Mouse (Mus musculus): ENCODE results near the gene Grb2. TPM values are rescaled to one million over a fixed set of nuclear protein-coding genes. Genes with fewer than 3 reads are reported as not detected.

Grb2 gene
- polyA plus RNA-seq, 1 experiment from 2014 or later, result 52.5 TPM

DNA sequence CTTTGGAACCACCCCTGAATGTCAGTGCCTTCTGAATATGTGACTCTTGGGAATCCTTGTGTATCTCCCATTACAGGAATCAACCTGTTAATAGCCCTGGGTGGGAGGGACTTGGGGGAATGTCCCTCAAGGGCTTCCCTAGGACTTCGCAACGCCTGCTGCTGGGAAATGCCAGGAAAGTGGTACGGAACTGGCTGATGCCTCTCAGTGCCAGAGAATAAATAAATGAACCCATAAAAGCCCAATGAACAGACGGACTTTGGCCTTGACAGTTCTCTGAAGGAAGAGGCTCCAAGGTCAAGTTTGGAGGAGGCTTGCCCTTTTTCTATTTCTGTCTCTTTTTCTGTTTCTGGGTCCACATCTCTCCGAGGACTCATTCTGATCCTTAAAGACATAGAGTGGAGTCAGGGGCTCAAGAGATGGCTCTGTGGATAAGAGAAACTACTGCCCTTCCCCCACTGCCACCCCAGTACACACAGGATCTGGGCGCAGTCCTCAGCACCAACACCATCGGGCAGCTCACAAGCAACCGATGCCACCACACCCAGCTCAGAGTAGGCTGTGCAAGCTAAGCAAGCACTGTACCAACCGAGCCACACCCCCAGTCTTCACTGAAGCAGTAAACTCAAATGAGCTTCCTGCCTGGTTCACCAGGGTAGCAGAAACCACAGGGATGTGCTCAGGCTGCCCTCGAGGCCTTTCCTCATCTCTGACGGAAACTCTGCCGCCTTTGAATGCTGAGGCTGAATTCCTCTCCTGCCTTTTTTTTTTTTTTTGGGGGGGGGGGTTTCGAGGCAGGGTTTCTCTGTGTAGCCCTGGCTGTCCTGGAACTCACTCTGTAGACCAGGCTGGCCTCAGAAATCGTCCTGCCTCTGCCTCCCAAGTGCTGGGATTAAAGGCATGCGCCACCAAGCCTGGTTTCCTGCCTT, 8.3 kb upstream of the Grb2 start:
- Histone ChIP-seq H3K27me3 (ENCODE audit: control insufficient read depth, insufficient read depth, low read length) (no peaks in the 10 kb centered on the region), H3K4me3 (ENCODE audit: low read depth, low read length) (no peak overlapping the region)
- ATAC-seq (ENCODE audit: insufficient number of reproducible peaks, low FRiP score, low TSS enrichment, low read depth), result no peak

GRCm38 (mm10) chr11:115714491-115714890, 6.1 kb upstream of the Grb2 start:
- ATAC-seq (ENCODE audit: insufficient number of reproducible peaks, low FRiP score, low TSS enrichment, low read depth) (no peak), DNase-seq (ENCODE audit: low spot score) (peak; percentile 67)
- Histone ChIP-seq H3K27me3 (ENCODE audit: control insufficient read depth, insufficient read depth, low read length) (no peaks in the 10 kb centered on the region), H3K4me3 (ENCODE audit: low read depth, low read length) (no peak overlapping the region), H3K4me1 (ENCODE audit: control insufficient read depth, insufficient read depth, low read length) (peaks cover under 1% of the 10 kb centered on the region; the same call in 1 of the 2 replicates), H3K27ac (replicated peaks; ENCODE audit: low read depth, low read length) (no peak overlapping the region), H3K4me2 (ENCODE audit: low read depth, severe bottlenecking) (no peak overlapping the region), H3K9me3 (ENCODE audit: control insufficient read depth, low read length) (no peaks in the 10 kb centered on the region), H3K36me3 (ENCODE audit: control insufficient read depth, insufficient read depth, low read length) (no peaks in the 10 kb centered on the region), H3K9ac (ENCODE audit: low read length) (no peak overlapping the region)
- WGBS, result 11% methylated on average over 6 of the region's 7 CpGs

More for the DNA sequence above, 8.3 kb upstream of the Grb2 start:
- WGBS, result 65% methylated on average over 15 of the region's 15 CpGs
- no peak overlapping the region for H3K27ac ChIP-seq (replicated peaks; ENCODE audit: low read depth, low read length)
- no peak for DNase-seq (ENCODE audit: low spot score)
- no peak overlapping the region for H3K9ac ChIP-seq (ENCODE audit: low read length)
- H3K4me1 ChIP-seq (ENCODE audit: control insufficient read depth, insufficient read depth, low read length), result no peaks in the 10 kb centered on the region
- no peaks in the 10 kb centered on the region for H3K36me3 ChIP-seq (ENCODE audit: control insufficient read depth, insufficient read depth, low read length)
- H3K9me3 ChIP-seq (ENCODE audit: control insufficient read depth, low read length), result no peaks in the 10 kb centered on the region
- no peak overlapping the region for H3K4me2 ChIP-seq (ENCODE audit: low read depth, severe bottlenecking)

GRCm38 (mm10) chr11:115713447-115713846, 5.0 kb upstream of the Grb2 start:
- no peak overlapping the region for H3K4me2 ChIP-seq (ENCODE audit: low read depth, severe bottlenecking)
- no peaks in the 10 kb centered on the region for H3K27me3 ChIP-seq (ENCODE audit: control insufficient read depth, insufficient read depth, low read length)
- no peak for ATAC-seq (ENCODE audit: insufficient number of reproducible peaks, low FRiP score, low TSS enrichment, low read depth)
- H3K27ac ChIP-seq (replicated peaks; ENCODE audit: low read depth, low read length), result no peak overlapping the region
- H3K9ac ChIP-seq (ENCODE audit: low read length), result no peak overlapping the region
- peaks cover 2% of the 10 kb centered on the region; the same call in 1 of the 2 replicates for H3K4me1 ChIP-seq (ENCODE audit: control insufficient read depth, insufficient read depth, low read length)
- H3K9me3 ChIP-seq (ENCODE audit: control insufficient read depth, low read length), result no peaks in the 10 kb centered on the region
- H3K36me3 ChIP-seq (ENCODE audit: control insufficient read depth, insufficient read depth, low read length), result no peaks in the 10 kb centered on the region
- DNase-seq (ENCODE audit: low spot score), result no peak
- no peak overlapping the region for H3K4me3 ChIP-seq (ENCODE audit: low read depth, low read length)
- 94% methylated on average over 3 of the region's 3 CpGs for WGBS

GRCm38 (mm10) chr11:115712674-115713298, 4.4 kb upstream of the Grb2 start:
- peaks cover 2% of the 10 kb centered on the region; the same call in 1 of the 2 replicates for H3K4me1 ChIP-seq (ENCODE audit: control insufficient read depth, insufficient read depth, low read length)
- no peaks in the 10 kb centered on the region for H3K9me3 ChIP-seq (ENCODE audit: control insufficient read depth, low read length)
- H3K27me3 ChIP-seq (ENCODE audit: control insufficient read depth, insufficient read depth, low read length), result no peaks in the 10 kb centered on the region
- H3K9ac ChIP-seq (ENCODE audit: low read length), result no peak overlapping the region
- no peak overlapping the region for H3K4me2 ChIP-seq (ENCODE audit: low read depth, severe bottlenecking)
- no peaks in the 10 kb centered on the region for H3K36me3 ChIP-seq (ENCODE audit: control insufficient read depth, insufficient read depth, low read length)
- WGBS, result 85% methylated on average over 12 of the region's 12 CpGs
- DNase-seq (ENCODE audit: low spot score) (no peak), ATAC-seq (ENCODE audit: insufficient number of reproducible peaks, low FRiP score, low TSS enrichment, low read depth) (no peak)
- H3K4me3 ChIP-seq (ENCODE audit: low read depth, low read length), result no peak overlapping the region
- H3K27ac ChIP-seq (replicated peaks; ENCODE audit: low read depth, low read length), result no peak overlapping the region

- no peaks in the 10 kb centered on the region for H3K36me3 ChIP-seq (ENCODE audit: control insufficient read depth, insufficient read depth, low read length)
- no peaks in the 10 kb centered on the region for H3K27me3 ChIP-seq (ENCODE audit: control insufficient read depth, insufficient read depth, low read length)
- 64% methylated on average over 2 of the region's 2 CpGs for WGBS
- H3K4me2 ChIP-seq (ENCODE audit: low read depth, severe bottlenecking), result no peak overlapping the region
- no peak overlapping the region for H3K27ac ChIP-seq (replicated peaks; ENCODE audit: low read depth, low read length)
- peaks cover 2% of the 10 kb centered on the region; the same call in 1 of the 2 replicates for H3K4me1 ChIP-seq (ENCODE audit: control insufficient read depth, insufficient read depth, low read length)
- no peak overlapping the region for H3K4me3 ChIP-seq (ENCODE audit: low read depth, low read length)
- no peaks in the 10 kb centered on the region for H3K9me3 ChIP-seq (ENCODE audit: control insufficient read depth, low read length)
- H3K9ac ChIP-seq (ENCODE audit: low read length), result no peak overlapping the region
- ATAC-seq (ENCODE audit: insufficient number of reproducible peaks, low FRiP score, low TSS enrichment, low read depth) (no peak), DNase-seq (ENCODE audit: low spot score) (no peak)
Measured at GRCm38 (mm10) chr11:115712268-115712667, 3.9 kb upstream of the Grb2 start.

DNA sequence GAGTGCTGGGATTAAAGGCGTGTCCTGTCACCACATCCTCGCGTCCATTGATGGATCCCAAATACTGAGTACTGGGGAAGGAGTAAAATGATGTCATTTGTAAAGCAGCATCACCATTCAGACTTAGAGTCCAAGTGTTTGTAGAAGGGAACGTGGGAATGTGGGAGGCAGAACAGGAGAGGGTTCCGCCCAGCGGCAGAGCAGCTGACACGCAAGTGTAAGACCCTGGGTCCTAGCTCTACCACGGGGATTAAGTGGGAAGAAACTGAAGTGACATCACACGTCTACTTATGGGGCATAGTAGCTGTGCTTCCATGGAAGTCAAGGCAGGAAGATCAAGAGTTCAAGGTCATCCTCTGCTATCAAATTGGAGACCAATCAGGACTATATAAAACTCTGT, 2.7 kb upstream of the Grb2 start:
- Histone ChIP-seq H3K4me2 (ENCODE audit: low read depth, severe bottlenecking) (no peak overlapping the region), H3K4me3 (ENCODE audit: low read depth, low read length) (no peak overlapping the region), H3K4me1 (ENCODE audit: control insufficient read depth, insufficient read depth, low read length) (peaks cover 10% of the 10 kb centered on the region), H3K36me3 (ENCODE audit: control insufficient read depth, insufficient read depth, low read length) (no peaks in the 10 kb centered on the region), H3K9me3 (ENCODE audit: control insufficient read depth, low read length) (no peaks in the 10 kb centered on the region), H3K27ac (replicated peaks; ENCODE audit: low read depth, low read length) (no peak overlapping the region), H3K9ac (ENCODE audit: low read length) (no peak overlapping the region), H3K27me3 (ENCODE audit: control insufficient read depth, insufficient read depth, low read length) (no peaks in the 10 kb centered on the region)
- WGBS, result 84% methylated on average over 9 of the region's 9 CpGs
- no peak for ATAC-seq (ENCODE audit: insufficient number of reproducible peaks, low FRiP score, low TSS enrichment, low read depth)
- DNase-seq (ENCODE audit: low spot score), result no peak

DNA sequence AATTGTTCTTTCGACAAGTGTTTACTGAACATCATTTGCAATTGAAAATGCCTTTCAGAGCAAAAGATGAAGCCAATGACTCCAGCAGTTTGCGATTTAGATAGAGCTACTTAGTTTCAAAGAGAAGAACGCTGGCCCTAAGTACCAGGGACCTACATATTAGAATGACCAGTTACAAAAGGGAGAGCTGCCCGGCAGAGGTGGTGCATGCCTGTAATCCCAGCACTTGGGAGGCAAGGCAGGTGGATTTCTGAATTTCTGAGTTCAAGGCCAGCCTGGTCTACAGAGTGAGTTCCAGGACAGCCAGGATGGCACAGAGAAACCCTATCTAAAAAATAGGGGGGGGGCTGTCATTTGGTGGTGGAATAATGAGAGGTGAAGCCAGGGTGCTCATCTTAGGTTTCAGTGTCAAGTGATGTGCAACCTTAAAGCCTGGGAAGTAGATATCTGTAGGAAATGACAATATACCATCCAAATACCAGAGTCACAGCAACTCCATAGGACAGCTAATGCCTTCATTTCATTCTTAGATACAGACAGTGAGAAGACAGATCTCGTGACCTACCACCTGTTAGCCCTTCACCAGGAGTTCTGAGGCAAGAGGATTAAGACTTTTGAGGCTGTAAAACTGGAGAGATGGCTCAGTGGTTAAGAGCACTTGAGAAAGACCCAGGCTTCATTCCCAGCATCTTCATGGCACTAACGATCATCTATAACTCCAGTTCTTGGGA, 1.6 kb upstream of the Grb2 start:
- DNase-seq (ENCODE audit: low spot score), result no peak
- H3K9ac ChIP-seq (ENCODE audit: low read length), result no peak overlapping the region
- no peak for ATAC-seq (ENCODE audit: insufficient number of reproducible peaks, low FRiP score, low TSS enrichment, low read depth)
- H3K27ac ChIP-seq (replicated peaks; ENCODE audit: low read depth, low read length), result no peak overlapping the region
- no peaks in the 10 kb centered on the region for H3K9me3 ChIP-seq (ENCODE audit: control insufficient read depth, low read length)
- no peak overlapping the region; the same call in 1 of the 2 replicates for H3K4me3 ChIP-seq (ENCODE audit: low read depth, low read length)
- peak overlapping the region; percentile 80; the same call in 1 of the 2 replicates for H3K4me2 ChIP-seq (ENCODE audit: low read depth, severe bottlenecking)
- whole genome bisulfite sequencing, result 54% methylated on average over 6 of the region's 6 CpGs
- no peaks in the 10 kb centered on the region for H3K36me3 ChIP-seq (ENCODE audit: control insufficient read depth, insufficient read depth, low read length)
- H3K4me1 ChIP-seq (ENCODE audit: control insufficient read depth, insufficient read depth, low read length), result peaks cover 10% of the 10 kb centered on the region
- H3K27me3 ChIP-seq (ENCODE audit: control insufficient read depth, insufficient read depth, low read length), result no peaks in the 10 kb centered on the region

Measured in limb, embryonic 11.5 days (tissue).